Mouse (Mus musculus) cerebellum, adult 11-12 months (tissue): ENCODE data around the gene Scgb2b26.
"Not testable (repeated sequence)": the region's sequence is repeated elsewhere in the genome, so short reads cannot be mapped to it uniquely, and the experiment has no call there.

Experiments
- DNase-seq: peaks from one replicate; pipeline ENCODE4 v3.0.0; 2022

The Scgb2b26 gene

DNA sequence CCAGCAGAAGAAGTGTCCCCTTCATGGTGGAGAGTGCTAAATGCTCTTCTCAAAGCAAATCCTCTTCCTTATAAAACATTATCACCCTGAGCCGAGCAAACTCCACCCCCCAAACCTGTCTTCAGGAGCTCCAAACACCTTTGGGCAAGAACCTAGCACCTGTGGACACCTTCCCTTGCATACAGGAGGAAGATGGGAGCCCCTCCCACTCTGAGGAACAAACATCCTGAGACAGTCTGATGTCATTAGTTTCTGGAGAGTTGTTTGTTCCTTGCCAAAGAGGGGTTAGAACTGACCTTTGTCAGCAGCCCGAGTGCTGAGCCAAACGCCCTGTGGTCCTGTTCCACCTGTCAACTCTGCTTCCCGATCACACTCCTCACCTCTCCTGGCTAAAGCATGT lies at the start of gene Scgb2b26:
Gene Scgb2b26 (minus strand): TSS at position 101 of the 400 bp plus-strand sequence.
- no peak for DNase-seq

DNA sequence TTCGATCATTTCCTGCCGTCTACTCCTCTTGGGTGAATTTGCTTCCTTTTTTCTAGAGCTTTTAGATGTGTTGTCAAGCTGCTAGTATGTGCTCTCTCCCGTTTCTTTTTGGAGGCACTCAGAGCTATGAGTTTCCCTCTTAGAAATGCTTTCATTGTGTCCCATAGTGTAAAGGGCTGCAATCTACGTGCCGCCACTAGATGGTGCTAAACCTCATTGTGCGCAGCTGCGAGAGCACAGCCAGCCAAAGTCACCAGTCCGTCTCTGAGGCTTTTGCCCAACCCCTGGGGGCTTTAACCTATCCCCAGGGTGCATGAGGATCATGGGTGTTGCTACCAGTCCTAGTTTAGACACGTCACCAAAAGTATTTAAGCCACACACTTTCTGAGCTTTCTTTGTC lies 37.4 kb upstream of the Scgb2b26 start:
- not testable (repeated sequence) for DNase-seq

DNA sequence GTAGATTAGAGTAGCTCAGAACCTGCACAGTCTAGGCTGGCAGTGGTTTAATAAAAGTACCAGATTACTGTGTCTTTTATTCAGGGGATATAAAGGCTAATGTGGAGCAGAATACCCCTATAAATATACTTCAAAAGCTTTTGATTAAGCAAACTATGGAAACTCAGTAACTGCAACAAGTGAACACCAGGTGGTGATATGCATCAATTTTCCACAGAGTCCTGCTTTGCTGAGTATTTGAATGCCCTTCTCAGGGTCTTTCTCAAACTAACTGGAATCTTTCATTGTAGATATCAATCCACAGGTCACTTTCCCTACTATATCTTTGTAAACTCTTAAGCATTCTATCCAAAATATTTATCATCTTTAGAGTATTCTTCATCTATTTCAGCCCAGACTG lies 41.9 kb downstream of the Scgb2b26 start:
- no peak for DNase-seq

DNA sequence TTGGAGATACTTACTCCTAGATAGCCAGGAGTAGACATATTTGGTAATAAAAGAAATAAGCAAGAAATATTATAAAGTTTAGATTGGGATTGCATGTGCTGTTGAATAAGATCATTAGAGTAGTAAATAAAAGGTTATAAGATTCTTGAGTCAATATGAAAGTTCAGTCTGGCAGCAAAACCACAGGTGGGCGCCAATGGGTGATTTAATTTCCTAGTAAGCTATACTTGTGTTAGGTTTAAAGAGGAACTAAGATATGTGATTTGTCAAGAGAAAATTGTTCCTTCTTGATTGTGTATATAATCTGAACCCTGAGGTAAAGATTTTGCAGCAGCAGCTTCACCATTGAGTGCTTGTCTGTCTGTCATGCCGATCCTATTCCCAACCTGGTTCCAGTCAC lies 44.0 kb downstream of the Scgb2b26 start:
- DNase-seq: no peak

DNA sequence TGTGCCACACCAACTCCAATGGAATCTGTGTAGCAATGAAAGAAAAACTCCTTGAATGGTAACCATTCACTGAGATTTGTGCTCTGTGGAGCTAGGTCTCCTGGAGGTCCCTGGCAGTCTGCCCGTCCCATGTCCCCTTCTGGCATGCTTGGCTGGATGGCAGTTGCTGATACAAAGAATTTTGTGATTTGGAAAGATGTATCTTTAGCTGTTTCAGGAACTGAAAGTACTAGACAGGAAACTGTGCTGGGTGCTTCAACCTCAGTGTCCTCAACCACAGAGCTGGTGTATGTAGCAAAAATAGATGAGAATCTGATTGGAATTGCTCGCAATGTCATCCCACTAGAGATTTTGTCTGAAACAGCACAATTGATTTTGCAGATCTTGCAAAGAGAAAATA lies 44.8 kb downstream of the Scgb2b26 start:
- no peak for DNase-seq
